Mouse (Mus musculus): ENCODE data around the gene Dnajc7.
"Not testable (repeated sequence)": the region's sequence is repeated elsewhere in the genome, so short reads cannot be mapped to it uniquely, and the experiment has no call there.

The Dnajc7 gene

DNA sequence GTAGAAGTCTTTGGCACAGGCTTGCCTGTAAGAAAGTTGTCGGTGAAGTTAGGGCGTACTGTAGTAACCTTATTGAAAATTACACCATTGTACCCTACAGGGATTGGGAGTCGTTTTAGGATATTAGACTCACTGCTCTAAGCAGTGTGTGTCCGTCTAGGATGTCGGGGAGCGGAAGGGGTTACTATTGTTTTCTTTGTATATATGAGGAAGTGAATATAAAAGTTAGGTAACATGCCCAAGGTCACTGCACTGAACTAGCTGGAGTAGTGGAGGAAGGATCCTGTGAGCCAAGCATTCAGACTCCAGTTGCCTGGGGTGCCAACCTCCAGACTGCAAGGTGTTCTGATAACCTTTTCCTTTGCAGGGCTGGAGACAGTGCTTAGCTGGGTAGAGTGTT is 73.0 kb downstream of the Dnajc7 start:
- DNase-seq (ENCODE audit: low spot score): no peak

GRCm38 (mm10) chr11:100545746-100546085 is 74.3 kb downstream of the Dnajc7 start:
- no peak for DNase-seq (ENCODE audit: low spot score)

DNA sequence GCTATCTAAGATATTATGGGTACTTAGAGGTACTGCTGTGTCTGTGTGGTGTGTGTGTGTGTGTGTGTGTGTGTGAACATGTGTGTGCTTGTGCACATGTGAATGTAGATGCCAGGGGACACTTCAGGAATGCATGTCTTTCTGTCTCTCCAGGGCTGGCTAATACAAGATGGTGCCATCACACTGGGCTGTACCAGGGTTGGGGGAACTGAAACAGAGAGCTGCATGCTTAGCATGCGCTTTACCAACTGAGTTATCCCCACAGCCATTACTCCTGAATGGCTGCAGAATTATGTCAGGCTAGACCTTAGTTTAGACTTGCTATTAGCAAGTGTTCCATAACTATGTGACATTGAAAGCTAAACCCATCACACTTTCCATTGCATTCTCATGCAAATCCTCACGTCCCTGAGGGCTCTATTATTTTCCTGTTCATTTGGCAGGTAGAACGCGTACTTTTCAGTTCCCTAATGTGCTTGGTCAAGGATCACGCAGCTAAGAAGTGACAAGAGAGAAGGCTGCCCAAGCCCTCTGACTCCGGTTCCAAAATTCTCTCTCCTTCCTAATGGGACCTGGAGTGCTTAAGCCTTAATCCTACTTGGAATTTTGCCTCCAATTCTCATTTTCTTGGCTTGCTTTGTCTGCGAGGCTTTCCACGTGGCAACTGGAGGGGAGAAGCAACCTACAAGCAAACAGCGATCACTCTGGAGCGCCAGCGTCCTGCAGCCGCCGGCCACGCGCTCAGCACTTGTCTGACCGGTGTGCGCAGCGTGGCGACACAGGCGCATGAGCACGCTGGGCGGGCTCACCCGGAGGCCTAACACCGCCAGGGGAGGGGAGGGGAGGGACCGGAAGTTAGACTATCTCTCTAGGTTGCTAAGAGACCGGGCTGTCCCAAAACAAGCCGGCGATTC is 74.9 kb downstream of the Dnajc7 start, which contains the start of gene Ttc25:
TSS of gene Ttc25 (plus strand) at position 776 of the 914 bp plus-strand sequence.
- DNase-seq (ENCODE audit: low spot score): peak; percentile 89

DNA sequence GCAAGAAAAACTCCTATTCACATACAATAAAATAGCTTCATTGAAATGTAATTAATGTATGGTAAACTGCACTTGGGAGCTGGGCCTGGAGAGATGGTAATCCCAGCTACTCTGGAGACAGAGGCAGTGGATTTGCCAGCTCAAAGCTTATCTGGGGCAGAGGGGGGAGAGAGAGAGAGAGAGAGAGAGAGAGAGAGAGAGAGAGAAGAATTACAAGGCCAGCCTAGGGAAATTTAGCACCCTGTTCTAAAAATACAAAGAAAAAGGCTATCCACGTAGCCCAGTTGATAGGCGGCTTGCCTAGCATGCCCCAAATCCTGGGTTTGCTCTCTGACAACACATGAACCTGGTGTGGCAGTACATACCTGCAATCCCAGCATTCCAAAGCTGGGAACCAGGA is 78.4 kb downstream of the Dnajc7 start:
- DNase-seq (ENCODE audit: low spot score): no peak

DNA sequence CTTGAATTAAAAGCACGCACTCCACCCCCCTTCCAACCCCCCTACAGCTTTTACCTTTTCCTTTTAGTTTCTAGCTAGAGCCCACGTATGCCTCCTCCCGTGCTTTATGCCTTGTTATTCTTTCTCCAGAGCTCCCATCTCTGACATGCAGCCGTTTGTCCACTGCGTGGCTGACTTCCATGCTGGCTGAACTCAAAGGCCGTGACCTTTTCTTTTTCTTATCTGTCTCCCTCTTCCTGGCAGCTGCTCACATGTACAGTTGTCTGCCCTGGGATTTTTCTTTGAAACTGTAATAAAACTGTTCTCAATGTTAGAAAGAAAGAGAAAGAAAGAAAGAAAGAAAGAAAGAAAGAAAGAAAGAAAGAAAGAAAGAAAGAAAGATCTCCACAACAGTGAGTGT is 79.0 kb downstream of the Dnajc7 start:
- no peak for DNase-seq (ENCODE audit: low spot score)

DNA sequence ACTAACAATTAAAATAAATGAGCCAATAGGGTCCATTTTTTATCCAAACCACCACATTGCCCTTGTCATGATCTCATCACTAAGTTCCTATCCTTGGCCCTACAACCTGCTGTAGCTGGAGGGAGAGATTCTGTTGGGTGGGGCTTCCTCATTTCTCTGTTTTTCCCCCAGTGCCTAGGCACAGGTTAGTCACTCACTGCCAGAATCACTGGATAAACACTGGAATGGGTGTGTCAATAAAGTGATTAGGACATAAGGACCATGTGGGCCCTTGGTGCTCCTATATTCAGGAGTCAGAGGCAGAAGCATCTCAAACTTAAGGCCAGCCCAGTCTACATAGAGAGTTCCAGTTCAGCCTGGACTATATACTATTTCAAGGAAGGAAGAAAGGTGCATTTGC is 83.5 kb downstream of the Dnajc7 start:
- DNase-seq (ENCODE audit: low spot score): no peak

DNA sequence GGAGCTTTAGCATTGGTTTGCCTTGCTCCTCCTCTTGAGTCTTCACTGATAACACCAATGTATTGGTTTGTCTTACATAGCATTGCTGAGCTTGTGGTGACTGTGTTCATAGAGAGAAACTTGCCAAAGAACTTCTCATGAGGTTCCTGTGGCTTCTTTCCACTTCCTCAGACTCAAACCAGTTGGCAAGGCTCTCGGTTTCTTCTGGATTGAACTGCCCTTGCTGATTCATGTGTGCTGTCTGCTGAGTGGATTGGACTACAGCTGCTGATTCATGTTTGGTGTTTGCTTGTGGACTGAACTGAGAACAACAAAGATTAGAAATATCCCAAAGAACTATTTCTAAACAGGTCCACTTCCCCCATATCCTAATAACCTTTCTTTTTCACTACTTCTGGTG is 84.0 kb downstream of the Dnajc7 start:
- DNase-seq (ENCODE audit: low spot score): no peak

- not testable (repeated sequence) for DNase-seq (ENCODE audit: low spot score)
These were observed 85.1 kb downstream of the Dnajc7 start for GRCm38 (mm10) chr11:100534821-100535220.

DNA sequence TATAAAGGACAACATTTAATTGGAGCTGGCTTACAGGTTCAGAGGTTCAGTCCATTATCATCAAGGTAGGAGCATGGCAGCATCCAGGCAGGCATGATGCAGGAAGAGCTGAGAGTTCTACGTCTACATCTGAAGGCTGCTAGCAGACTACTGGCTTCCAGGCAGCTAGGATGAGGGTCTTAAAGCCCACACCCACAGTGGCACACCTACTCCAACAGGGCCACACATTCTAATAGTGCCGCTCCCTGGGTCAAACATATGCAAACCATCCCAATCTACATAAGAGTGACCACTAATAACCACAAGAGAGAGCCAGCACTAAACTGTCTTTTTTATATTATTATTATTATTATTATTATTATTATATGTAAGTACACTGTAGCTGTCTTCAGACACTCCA is 85.6 kb downstream of the Dnajc7 start:
- DNase-seq (ENCODE audit: low spot score): not testable (repeated sequence)

DNA sequence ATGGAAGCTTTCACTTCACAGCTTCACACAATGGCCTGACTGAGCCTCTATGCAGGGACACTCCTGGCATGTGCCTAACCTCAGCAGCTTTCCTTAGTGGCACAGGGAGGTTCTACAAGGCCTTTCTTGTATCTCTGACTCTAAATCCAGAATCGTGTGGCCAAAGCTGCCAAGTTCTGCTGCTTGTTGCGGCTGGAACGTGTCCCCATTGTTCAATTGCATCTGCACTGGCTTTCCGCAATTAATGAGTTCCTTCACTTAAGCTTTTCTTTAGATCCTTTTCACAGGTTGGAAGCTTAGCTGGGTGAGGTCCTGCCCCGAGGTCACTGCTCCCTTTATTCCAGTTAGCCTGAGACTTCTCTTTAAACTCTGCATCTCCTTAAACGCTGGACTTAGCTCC is 86.1 kb downstream of the Dnajc7 start:
- no peak for DNase-seq (ENCODE audit: low spot score)

Measured in ovary, postnatal 36 days (tissue).